Mouse (Mus musculus): ENCODE measurements around the gene Fam178b.

Gene Fam178b

DNA sequence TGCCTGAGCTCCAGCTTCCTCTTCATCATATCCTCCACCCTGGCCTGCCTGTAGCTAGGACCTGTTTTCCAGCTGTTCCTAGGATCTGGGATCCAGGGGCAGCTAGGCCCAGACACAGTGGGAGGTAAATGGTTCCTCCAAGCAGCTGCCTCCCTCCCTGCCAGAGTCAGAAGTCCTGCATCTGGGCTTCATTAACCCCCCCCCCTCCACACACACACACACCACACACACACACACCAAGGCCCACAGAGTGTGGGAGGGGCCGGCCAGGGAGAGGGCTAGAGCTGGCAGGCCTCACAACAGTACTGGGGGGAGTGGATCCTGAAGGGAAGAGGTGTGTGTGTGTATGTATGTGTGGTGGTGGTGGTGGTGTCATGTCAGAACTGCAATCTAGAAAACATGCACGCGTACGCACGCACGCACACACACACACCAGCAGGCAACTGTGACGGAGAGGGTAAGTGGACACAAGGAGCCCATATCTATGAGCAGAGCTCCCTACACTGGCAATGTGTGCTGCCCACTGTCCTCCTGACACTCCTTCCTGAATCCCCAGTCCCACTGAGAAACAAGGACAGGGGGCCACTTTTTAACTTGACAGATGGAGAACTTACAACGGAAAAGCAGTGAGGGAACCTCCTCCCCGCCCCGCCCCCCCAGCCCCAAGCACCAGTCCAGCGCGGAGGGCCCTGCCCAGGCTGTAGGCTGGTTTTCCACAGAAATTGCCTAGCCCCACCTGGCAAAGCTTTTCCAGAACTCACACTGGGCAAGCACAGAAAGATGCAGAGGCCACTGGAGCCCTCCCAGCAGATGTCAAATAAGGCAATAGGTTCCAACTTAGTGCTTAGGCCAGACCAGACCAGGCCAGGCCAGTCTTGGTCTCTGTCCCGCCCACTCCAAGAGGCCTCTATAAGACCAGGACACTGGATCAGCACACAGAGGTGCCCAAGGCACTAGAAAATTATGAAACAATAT lies 94.2 kb downstream of the Fam178b start:
- no peak for DNase-seq (ENCODE audit: low spot score in 2 of 2)

DNA sequence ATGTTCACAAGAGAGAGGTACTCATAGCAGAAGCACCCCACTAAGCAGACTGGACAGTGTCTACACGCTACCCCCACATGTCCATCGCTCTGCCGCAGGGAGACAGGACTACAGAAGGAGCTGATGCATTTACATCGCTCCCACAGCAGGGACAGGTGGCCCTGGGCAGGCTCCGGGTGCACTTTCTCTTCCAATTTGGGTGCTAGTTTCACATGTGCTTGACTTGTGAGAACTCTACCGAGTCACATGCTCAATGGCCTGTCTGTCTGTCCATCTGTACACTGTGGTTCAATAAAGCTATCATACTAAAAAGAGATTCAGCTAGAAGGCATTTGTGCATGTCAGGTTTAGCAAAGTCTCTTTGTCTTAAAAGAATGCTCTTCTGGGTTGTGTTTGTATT lies 95.1 kb downstream of the Fam178b start:
- DNase-seq (ENCODE audit: low spot score in 2 of 2), result no peak

DNA sequence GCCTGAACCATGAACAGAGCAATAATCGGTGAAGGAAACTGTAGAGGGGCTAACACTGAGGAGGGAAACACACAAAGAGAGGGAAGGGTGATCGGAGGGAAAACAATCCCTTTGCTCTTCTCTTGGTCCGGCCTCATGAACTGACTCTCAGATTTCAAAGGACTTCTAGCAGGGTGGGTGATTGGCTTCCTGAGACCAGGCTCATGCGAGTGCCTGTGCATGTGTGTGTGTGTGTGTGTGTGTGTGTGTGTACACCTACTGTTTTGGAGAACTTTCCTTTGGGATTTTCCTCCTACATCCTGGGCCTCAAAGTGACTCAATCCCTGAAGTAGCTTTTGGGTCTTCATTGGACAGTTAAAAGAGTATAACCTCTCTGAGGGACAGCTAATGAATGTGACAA lies 96.7 kb downstream of the Fam178b start:
- no peak for DNase-seq (ENCODE audit: low spot score in 2 of 2)

- no peak for DNase-seq (ENCODE audit: low spot score in 2 of 2)
Observed at GRCm38 (mm10) chr1:36583408-36584116, 99.4 kb downstream of the Fam178b start.

DNA sequence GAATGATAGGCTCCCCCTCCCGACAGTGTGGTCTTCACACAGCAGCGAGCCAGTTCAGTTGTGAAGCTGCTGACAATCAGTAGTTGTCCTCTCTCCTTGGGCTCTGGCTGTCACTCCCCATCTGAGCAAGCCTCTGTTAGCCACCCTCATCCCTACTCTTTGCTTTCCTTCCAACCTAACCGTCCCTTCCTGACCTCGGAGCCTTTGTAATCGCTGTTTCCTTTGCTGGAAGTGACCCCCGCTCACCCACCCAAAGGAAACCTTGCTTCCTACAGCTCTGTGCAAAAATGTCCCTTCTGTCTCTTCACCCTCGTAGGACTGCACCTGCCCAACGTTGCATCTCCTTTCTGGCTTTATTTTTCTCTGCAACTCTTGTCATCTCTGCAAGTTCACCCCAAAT lies 100.8 kb downstream of the Fam178b start:
- no peak for DNase-seq (ENCODE audit: low spot score in 2 of 2)

- DNase-seq (ENCODE audit: low spot score in 2 of 2), result no peak
Observed at GRCm38 (mm10) chr1:36581260-36581659, 101.7 kb downstream of the Fam178b start.

- peak in 1 of 2 experiments; percentile 55 for DNase-seq (ENCODE audit: low spot score in 2 of 2)
Observed at GRCm38 (mm10) chr1:36580384-36581207, 102.4 kb downstream of the Fam178b start.

- no peak for DNase-seq (ENCODE audit: low spot score in 2 of 2)
Observed at GRCm38 (mm10) chr1:36579974-36580383, 103.0 kb downstream of the Fam178b start.

- no peak for DNase-seq (ENCODE audit: low spot score in 2 of 2)
Observed at GRCm38 (mm10) chr1:36576991-36577675, 105.8 kb downstream of the Fam178b start.

GRCm38 (mm10) chr1:36575347-36575746 lies 107.6 kb downstream of the Fam178b start:
- no peak for DNase-seq (ENCODE audit: low spot score in 2 of 2)

GRCm38 (mm10) chr1:36574196-36574955 lies 108.6 kb downstream of the Fam178b start:
- no peak for DNase-seq (ENCODE audit: low spot score in 2 of 2)

- DNase-seq (ENCODE audit: low spot score in 2 of 2), result no peak
Observed at GRCm38 (mm10) chr1:36573524-36573923, 109.5 kb downstream of the Fam178b start.

DNA sequence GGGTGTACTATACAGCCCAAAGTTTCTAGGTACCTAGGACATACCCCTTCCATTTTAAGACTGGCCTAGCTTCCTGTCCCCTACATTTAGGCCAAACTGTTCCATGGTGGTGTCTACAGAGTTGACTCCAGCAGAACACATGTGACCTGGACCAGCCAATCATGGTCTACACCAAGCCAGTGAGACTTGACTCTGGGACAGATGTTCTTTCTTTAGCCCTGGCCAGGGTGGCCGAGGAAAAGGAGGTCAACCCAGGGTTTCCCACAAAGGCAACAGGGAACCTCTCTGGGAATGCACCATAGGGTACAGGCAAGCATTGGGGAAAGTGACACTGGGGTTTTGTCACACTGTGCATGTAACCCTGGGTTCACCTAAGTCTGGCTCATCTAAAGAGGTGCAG lies 110.3 kb downstream of the Fam178b start:
- DNase-seq (ENCODE audit: low spot score in 2 of 2), result no peak

- no peak for DNase-seq (ENCODE audit: low spot score in 2 of 2)
Observed at GRCm38 (mm10) chr1:36572140-36572700, 110.8 kb downstream of the Fam178b start.

- no peak for DNase-seq (ENCODE audit: low spot score in 2 of 2)
Observed at GRCm38 (mm10) chr1:36571627-36572026, 111.4 kb downstream of the Fam178b start.

DNA sequence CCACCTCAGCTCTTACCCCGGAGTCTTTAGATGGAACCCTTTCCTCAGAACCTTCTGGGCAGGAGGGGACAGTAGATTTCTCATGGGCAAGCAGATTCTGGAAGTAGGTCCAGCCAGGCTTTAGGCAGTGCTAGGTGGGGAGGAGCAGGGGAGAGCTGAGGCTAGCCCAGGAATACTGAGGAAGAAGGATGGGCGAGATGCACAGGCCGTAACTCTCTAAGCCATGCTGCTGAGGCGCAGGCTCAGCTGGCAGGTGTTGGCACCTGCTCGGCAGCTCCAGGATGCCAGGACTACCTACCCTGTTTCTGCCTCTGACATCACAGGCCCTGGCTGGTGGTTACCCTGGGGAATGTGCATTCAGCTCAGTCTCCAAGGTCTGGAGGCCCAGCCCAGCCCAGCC lies 112.7 kb downstream of the Fam178b start:
- no peak for DNase-seq (ENCODE audit: low spot score in 2 of 2)

GRCm38 (mm10) chr1:36569694-36570276 lies 113.2 kb downstream of the Fam178b start:
- DNase-seq (ENCODE audit: low spot score in 2 of 2), result no peak

GRCm38 (mm10) chr1:36568776-36569175 lies 114.2 kb downstream of the Fam178b start:
- DNase-seq (ENCODE audit: low spot score in 2 of 2), result no peak

GRCm38 (mm10) chr1:36567818-36568603 lies 115.0 kb downstream of the Fam178b start:
- DNase-seq (ENCODE audit: low spot score in 2 of 2), result no peak

Measured in left cerebral cortex, adult 9 months (tissue).